Mouse (Mus musculus) embryo, embryonic 10 days (tissue): ENCODE results near the gene Ppcdc.

Experiments
- DNase-seq: peaks from one replicate; pipeline ENCODE4 v3.0.0-alpha.2; 2015; ENCODE audit warnings: low spot score

Gene Ppcdc

GRCm38 (mm10) chr9:57354377-57355183 lies 85.3 kb downstream of the Ppcdc start:
- DNase-seq: no peak

- DNase-seq: peak; percentile 12
Observed at GRCm38 (mm10) chr9:57351277-57351676, 88.6 kb downstream of the Ppcdc start.

GRCm38 (mm10) chr9:57345902-57346301 lies 94.0 kb downstream of the Ppcdc start:
- DNase-seq: no peak

- no peak for DNase-seq
Observed at GRCm38 (mm10) chr9:57343752-57344151, 96.2 kb downstream of the Ppcdc start.

- no peak for DNase-seq
Observed at GRCm38 (mm10) chr9:57342906-57343474, 96.9 kb downstream of the Ppcdc start.

- DNase-seq: no peak
Observed at GRCm38 (mm10) chr9:57342186-57342585, 97.7 kb downstream of the Ppcdc start.

- no peak for DNase-seq
Observed at GRCm38 (mm10) chr9:57340361-57340760, 99.6 kb downstream of the Ppcdc start.

GRCm38 (mm10) chr9:57339577-57340210 lies 100.2 kb downstream of the Ppcdc start:
- DNase-seq: no peak

GRCm38 (mm10) chr9:57338706-57339105 lies 101.2 kb downstream of the Ppcdc start:
- no peak for DNase-seq
